Mouse (Mus musculus) G1E (cell line): Measurements from ENCODE around the gene Plcg1.

Source experiments
- CTCF ChIP-seq: IDR thresholded peaks from 2 replicates; pipeline ENCODE4 v1.5.1; 2012; ENCODE audit warnings: low read depth, low read length, inconsistent platforms, mixed read lengths
- GATA1 ChIP-seq: IDR thresholded peaks from 2 replicates; pipeline ENCODE4 v1.6.1; 2012; ENCODE audit warnings: borderline replicate concordance, low read length, inconsistent platforms, mixed read lengths
- GATA2 ChIP-seq: IDR thresholded peaks from 2 replicates; pipeline ENCODE4 v1.6.1; 2012; ENCODE audit warnings: low read depth, low read length, inconsistent platforms, borderline replicate concordance
- POLR2AphosphoS5 ChIP-seq: IDR thresholded peaks from 2 replicates; pipeline ENCODE4 v1.6.1; 2012; ENCODE audit warnings: low read depth, low read length, inconsistent platforms; ENCODE audit not compliant: insufficient replicate concordance
- TAL1 ChIP-seq: conservative IDR thresholded peaks from 2 replicates; pipeline ENCODE4 v1.6.1; 2012; ENCODE audit warnings: low read depth, low read length, inconsistent platforms, mixed read lengths

- TF ChIP-seq POLR2AphosphoS5 (no peak), CTCF (no peak), GATA2 (no peak), GATA1 (no peak), TAL1 (no peak)
These were observed 37.1 kb downstream of the Plcg1 start for GRCm38 (mm10) chr2:160768097-160768695.
